Mouse (Mus musculus): Measurements from ENCODE around the gene a. TPM values are rescaled to one million over a fixed set of nuclear protein-coding genes. Genes with fewer than 3 reads are reported as not detected.

Gene a
- polyA plus RNA-seq, 1 experiment from 2014 or later, result 0.94 TPM

DNA sequence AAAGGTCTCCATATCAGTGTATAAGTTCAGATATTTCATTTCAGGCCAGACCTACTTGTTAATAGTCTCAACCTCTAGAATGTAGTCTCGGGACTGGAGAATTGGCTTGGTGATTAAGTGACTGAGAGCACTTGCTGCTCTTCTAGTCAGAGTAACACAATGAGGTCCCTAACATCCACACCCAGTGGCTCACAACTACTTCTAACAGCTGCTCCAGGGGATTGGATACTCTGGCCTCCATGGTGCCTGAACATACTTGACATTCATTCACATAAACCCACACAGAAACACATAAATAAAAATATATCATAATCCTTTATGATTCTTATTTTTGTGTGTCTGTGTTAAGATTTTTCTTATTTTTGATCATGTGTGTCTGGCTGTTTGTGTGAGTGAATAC is 27.4 kb downstream of the a start:
- peaks cover 26% of the 10 kb centered on the region for H3K4me1 ChIP-seq (replicated peaks; ENCODE audit: control insufficient read depth, insufficient read depth, low read length)
- WGBS, result 72% methylated on average over 1 of the region's 1 CpGs
- H3K9ac ChIP-seq (replicated peaks; ENCODE audit: low read depth, low read length), result no peak overlapping the region
- no peak overlapping the region for H3K27ac ChIP-seq (ENCODE audit: low read length)
- H3K27me3 ChIP-seq (replicated peaks; ENCODE audit: control insufficient read depth, insufficient read depth, low read length), result no peaks in the 10 kb centered on the region
- H3K36me3 ChIP-seq (ENCODE audit: control insufficient read depth, insufficient read depth), result no peaks in the 10 kb centered on the region
- H3K4me3 ChIP-seq (replicated peaks; ENCODE audit: low read length), result no peak overlapping the region
- no peaks in the 10 kb centered on the region for H3K9me3 ChIP-seq (ENCODE audit: control insufficient read depth, low read length)
- ATAC-seq, result no peak
- no peak overlapping the region for H3K4me2 ChIP-seq (ENCODE audit: low read length)

- H3K4me2 ChIP-seq (ENCODE audit: low read length), result no peak overlapping the region
- H3K9me3 ChIP-seq (ENCODE audit: control insufficient read depth, low read length), result no peaks in the 10 kb centered on the region
- H3K36me3 ChIP-seq (ENCODE audit: control insufficient read depth, insufficient read depth), result no peaks in the 10 kb centered on the region
- H3K27ac ChIP-seq (ENCODE audit: low read length), result no peak overlapping the region
- H3K9ac ChIP-seq (replicated peaks; ENCODE audit: low read depth, low read length), result no peak overlapping the region
- ATAC-seq, result no peak
- 79% methylated on average over 1 of the region's 1 CpGs for WGBS
- no peak overlapping the region for H3K4me3 ChIP-seq (replicated peaks; ENCODE audit: low read length)
- H3K4me1 ChIP-seq (replicated peaks; ENCODE audit: control insufficient read depth, insufficient read depth, low read length), result peaks cover 26% of the 10 kb centered on the region
- H3K27me3 ChIP-seq (replicated peaks; ENCODE audit: control insufficient read depth, insufficient read depth, low read length), result no peaks in the 10 kb centered on the region
These were observed 29.1 kb downstream of the a start for GRCm38 (mm10) chr2:154820346-154820745.

- 90% methylated on average over 1 of the region's 1 CpGs for WGBS
- H3K4me2 ChIP-seq (ENCODE audit: low read length), result no peak overlapping the region
These were observed 34.9 kb downstream of the a start for GRCm38 (mm10) chr2:154826054-154826538.

DNA sequence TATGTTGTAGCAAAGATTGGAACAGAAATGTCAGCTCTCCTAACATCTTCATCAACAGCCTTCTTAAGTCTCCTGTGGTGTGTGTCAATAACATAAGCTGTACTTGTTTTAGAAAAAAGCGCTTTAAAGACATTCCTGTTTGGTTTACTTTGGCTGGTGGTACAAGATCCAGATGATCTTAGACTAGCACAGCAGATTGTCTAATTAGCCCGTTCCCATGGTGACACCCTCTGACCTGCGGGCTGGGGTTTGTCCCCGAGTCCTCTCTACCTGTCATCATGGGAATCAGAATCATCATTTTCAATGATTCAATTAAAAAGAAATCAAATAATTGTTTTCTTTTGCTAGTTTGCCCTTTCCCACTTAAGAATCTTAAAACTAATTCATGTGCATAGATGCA is 36.3 kb downstream of the a start:
- Histone ChIP-seq H3K36me3 (ENCODE audit: control insufficient read depth, insufficient read depth) (no peaks in the 10 kb centered on the region), H3K27me3 (replicated peaks; ENCODE audit: control insufficient read depth, insufficient read depth, low read length) (no peaks in the 10 kb centered on the region), H3K4me3 (replicated peaks; ENCODE audit: low read length) (no peak overlapping the region), H3K4me1 (replicated peaks; ENCODE audit: control insufficient read depth, insufficient read depth, low read length) (peaks cover 5% of the 10 kb centered on the region), H3K27ac (ENCODE audit: low read length) (no peak overlapping the region), H3K4me2 (ENCODE audit: low read length) (no peak overlapping the region), H3K9ac (replicated peaks; ENCODE audit: low read depth, low read length) (no peak overlapping the region), H3K9me3 (ENCODE audit: control insufficient read depth, low read length) (no peaks in the 10 kb centered on the region)
- no peak for ATAC-seq
- WGBS, result 74% methylated on average over 4 of the region's 4 CpGs

More at GRCm38 (mm10) chr2:154826054-154826538, 34.9 kb downstream of the a start:
- H3K4me1 ChIP-seq (replicated peaks; ENCODE audit: control insufficient read depth, insufficient read depth, low read length), result 0 out of 2 replicates have a peak, but pooled peaks cover 2% of the 10 kb centered on the region
- H3K4me3 ChIP-seq (replicated peaks; ENCODE audit: low read length), result no peak overlapping the region
- no peak for ATAC-seq
- no peaks in the 10 kb centered on the region for H3K27me3 ChIP-seq (replicated peaks; ENCODE audit: control insufficient read depth, insufficient read depth, low read length)
- no peak overlapping the region for H3K27ac ChIP-seq (ENCODE audit: low read length)
- H3K9ac ChIP-seq (replicated peaks; ENCODE audit: low read depth, low read length), result no peak overlapping the region
- no peaks in the 10 kb centered on the region for H3K36me3 ChIP-seq (ENCODE audit: control insufficient read depth, insufficient read depth)
- H3K9me3 ChIP-seq (ENCODE audit: control insufficient read depth, low read length), result no peaks in the 10 kb centered on the region

GRCm38 (mm10) chr2:154832471-154832870 is 41.3 kb downstream of the a start:
- no peak overlapping the region for H3K9ac ChIP-seq (replicated peaks; ENCODE audit: low read depth, low read length)
- peaks cover 7% of the 10 kb centered on the region for H3K4me1 ChIP-seq (replicated peaks; ENCODE audit: control insufficient read depth, insufficient read depth, low read length)
- no peak for ATAC-seq
- no peaks in the 10 kb centered on the region for H3K9me3 ChIP-seq (ENCODE audit: control insufficient read depth, low read length)
- WGBS, result 41% methylated on average over 4 of the region's 4 CpGs
- no peaks in the 10 kb centered on the region for H3K27me3 ChIP-seq (replicated peaks; ENCODE audit: control insufficient read depth, insufficient read depth, low read length)
- no peak overlapping the region for H3K4me3 ChIP-seq (replicated peaks; ENCODE audit: low read length)
- no peaks in the 10 kb centered on the region for H3K36me3 ChIP-seq (ENCODE audit: control insufficient read depth, insufficient read depth)
- H3K4me2 ChIP-seq (ENCODE audit: low read length), result no peak overlapping the region
- no peak overlapping the region; the same call in 1 of the 2 replicates for H3K27ac ChIP-seq (ENCODE audit: low read length)

- Histone ChIP-seq H3K36me3 (ENCODE audit: control insufficient read depth, insufficient read depth) (no peaks in the 10 kb centered on the region), H3K27me3 (replicated peaks; ENCODE audit: control insufficient read depth, insufficient read depth, low read length) (no peaks in the 10 kb centered on the region), H3K4me2 (ENCODE audit: low read length) (no peak overlapping the region), H3K4me1 (replicated peaks; ENCODE audit: control insufficient read depth, insufficient read depth, low read length) (peaks cover 6% of the 10 kb centered on the region), H3K9ac (replicated peaks; ENCODE audit: low read depth, low read length) (no peak overlapping the region), H3K9me3 (ENCODE audit: control insufficient read depth, low read length) (no peaks in the 10 kb centered on the region), H3K27ac (ENCODE audit: low read length) (no peak overlapping the region), H3K4me3 (replicated peaks; ENCODE audit: low read length) (no peak overlapping the region)
- 86% methylated on average over 6 of the region's 6 CpGs for WGBS
- no peak for ATAC-seq
These were observed 43.1 kb downstream of the a start for GRCm38 (mm10) chr2:154834149-154834865.

DNA sequence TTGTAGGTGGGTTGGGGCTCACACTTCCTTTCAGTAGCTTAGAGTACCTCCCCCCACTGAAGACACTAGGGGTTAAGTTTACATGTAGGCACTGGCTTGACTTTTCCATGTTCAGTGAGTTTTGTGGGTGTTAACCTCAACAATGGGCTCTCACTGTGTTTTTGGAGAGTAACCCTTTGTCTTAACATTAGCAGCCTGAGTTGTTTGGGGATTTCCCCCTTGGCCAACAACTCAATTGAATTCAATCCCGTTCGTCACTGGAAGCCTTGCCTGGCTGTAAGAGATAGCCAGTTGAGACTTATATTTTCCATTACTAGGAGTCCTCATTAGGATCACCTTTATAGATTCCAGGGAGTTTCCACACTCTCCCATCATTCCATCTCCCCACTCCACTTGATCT is 45.3 kb downstream of the a start:
- no peaks in the 10 kb centered on the region for H3K27me3 ChIP-seq (replicated peaks; ENCODE audit: control insufficient read depth, insufficient read depth, low read length)
- no peak overlapping the region for H3K9ac ChIP-seq (replicated peaks; ENCODE audit: low read depth, low read length)
- WGBS, result 81% methylated on average over 2 of the region's 2 CpGs
- H3K9me3 ChIP-seq (ENCODE audit: control insufficient read depth, low read length), result peaks cover 6% of the 10 kb centered on the region; the same call in 1 of the 2 replicates
- H3K27ac ChIP-seq (ENCODE audit: low read length), result no peak overlapping the region
- H3K36me3 ChIP-seq (ENCODE audit: control insufficient read depth, insufficient read depth), result no peaks in the 10 kb centered on the region
- no peak overlapping the region for H3K4me3 ChIP-seq (replicated peaks; ENCODE audit: low read length)
- no peak for ATAC-seq
- peaks cover 6% of the 10 kb centered on the region for H3K4me1 ChIP-seq (replicated peaks; ENCODE audit: control insufficient read depth, insufficient read depth, low read length)
- no peak overlapping the region for H3K4me2 ChIP-seq (ENCODE audit: low read length)

- Histone ChIP-seq H3K4me1 (replicated peaks; ENCODE audit: control insufficient read depth, insufficient read depth, low read length) (no peaks in the 10 kb centered on the region), H3K9me3 (ENCODE audit: control insufficient read depth, low read length) (no peaks in the 10 kb centered on the region), H3K4me3 (replicated peaks; ENCODE audit: low read length) (no peak overlapping the region), H3K9ac (replicated peaks; ENCODE audit: low read depth, low read length) (no peak overlapping the region), H3K27me3 (replicated peaks; ENCODE audit: control insufficient read depth, insufficient read depth, low read length) (no peaks in the 10 kb centered on the region), H3K36me3 (ENCODE audit: control insufficient read depth, insufficient read depth) (no peaks in the 10 kb centered on the region), H3K4me2 (ENCODE audit: low read length) (no peak overlapping the region), H3K27ac (ENCODE audit: low read length) (no peak overlapping the region)
- ATAC-seq, result no peak
These were observed 56.9 kb downstream of the a start for GRCm38 (mm10) chr2:154848086-154848485.

DNA sequence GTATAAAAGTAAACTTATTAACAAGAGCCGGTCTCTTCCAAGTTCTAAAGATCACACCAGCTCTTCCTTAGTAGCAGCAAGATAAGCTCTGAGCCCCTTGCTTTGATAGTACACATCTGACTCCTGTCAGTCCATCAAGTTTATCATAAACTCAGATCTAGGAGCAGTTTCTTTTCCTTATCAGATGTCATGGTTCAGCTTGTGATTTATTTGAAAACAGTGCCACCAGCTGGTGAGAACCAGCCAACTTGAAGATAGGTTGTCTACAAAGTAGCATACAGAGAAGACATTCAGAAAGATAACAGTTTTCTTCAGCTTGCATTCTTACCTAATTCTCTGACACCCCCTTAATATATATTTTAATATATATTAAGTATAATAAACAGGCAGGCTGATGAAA is 64.2 kb downstream of the a start:
- Histone ChIP-seq H3K4me1 (replicated peaks; ENCODE audit: control insufficient read depth, insufficient read depth, low read length) (0 out of 2 replicates have a peak, but pooled peaks cover 3% of the 10 kb centered on the region), H3K27ac (ENCODE audit: low read length) (no peak overlapping the region), H3K9me3 (ENCODE audit: control insufficient read depth, low read length) (no peaks in the 10 kb centered on the region), H3K4me3 (replicated peaks; ENCODE audit: low read length) (no peak overlapping the region), H3K4me2 (ENCODE audit: low read length) (no peak overlapping the region), H3K9ac (replicated peaks; ENCODE audit: low read depth, low read length) (no peak overlapping the region), H3K36me3 (ENCODE audit: control insufficient read depth, insufficient read depth) (0 out of 2 replicates have a peak, but pooled peaks cover 2% of the 10 kb centered on the region), H3K27me3 (replicated peaks; ENCODE audit: control insufficient read depth, insufficient read depth, low read length) (no peaks in the 10 kb centered on the region)
- WGBS, result 84% methylated on average over 1 of the region's 1 CpGs
- ATAC-seq, result 0 out of 2 replicates have a peak, but pooled peaks have one; percentile 33

All from forebrain, embryonic 16.5 days (tissue).